Mouse (Mus musculus) c-Kit-negative CD71-positive TER-119-positive erythroid progenitor cells, embryonic 14.5 days (primary cell): ENCODE results near the gene Fryl.
A peak's percentile ranks its signal among the peaks of the same experiment; 100 is the strongest.

ENCODE experiments used
- DNase-seq: peaks from one replicate; pipeline ENCODE4 v3.0.0-alpha.2; 2013; ENCODE audit warnings: low read depth, low spot score

Gene Fryl

GRCm38 (mm10) chr5:73257096-73257495, 677 bp upstream of the Fryl start:
- DNase-seq = no peak

- DNase-seq = peak; percentile 47
These were observed 833 bp downstream of the Fryl start for GRCm38 (mm10) chr5:73255321-73256251.

GRCm38 (mm10) chr5:73254660-73255059, 1.8 kb downstream of the Fryl start:
- DNase-seq = no peak

GRCm38 (mm10) chr5:73252739-73253138, 3.7 kb downstream of the Fryl start:
- DNase-seq = no peak

GRCm38 (mm10) chr5:73249341-73249740, 7.1 kb downstream of the Fryl start:
- DNase-seq = no peak

- no peak for DNase-seq
These were observed 8.2 kb downstream of the Fryl start for GRCm38 (mm10) chr5:73248211-73248610.

GRCm38 (mm10) chr5:73246414-73246813, 10.0 kb downstream of the Fryl start:
- DNase-seq = no peak

- no peak for DNase-seq
These were observed 12.0 kb downstream of the Fryl start for GRCm38 (mm10) chr5:73244403-73244802.

GRCm38 (mm10) chr5:73241966-73242365, 14.5 kb downstream of the Fryl start:
- no peak for DNase-seq

GRCm38 (mm10) chr5:73241332-73241731, 15.1 kb downstream of the Fryl start:
- no peak for DNase-seq

GRCm38 (mm10) chr5:73240391-73240790, 16.0 kb downstream of the Fryl start:
- DNase-seq = no peak

- DNase-seq = no peak
These were observed 19.5 kb downstream of the Fryl start for GRCm38 (mm10) chr5:73236894-73237334.

GRCm38 (mm10) chr5:73235201-73235600, 21.2 kb downstream of the Fryl start:
- no peak for DNase-seq

- no peak for DNase-seq
These were observed 23.2 kb downstream of the Fryl start for GRCm38 (mm10) chr5:73233018-73233881.

GRCm38 (mm10) chr5:73232267-73232666, 24.2 kb downstream of the Fryl start:
- no peak for DNase-seq

- no peak for DNase-seq
These were observed 24.6 kb downstream of the Fryl start for GRCm38 (mm10) chr5:73231835-73232234.

- no peak for DNase-seq
These were observed 26.2 kb downstream of the Fryl start for GRCm38 (mm10) chr5:73230171-73230570.

- DNase-seq = no peak
These were observed 27.0 kb downstream of the Fryl start for GRCm38 (mm10) chr5:73229467-73229866.

- DNase-seq = no peak
These were observed 27.9 kb downstream of the Fryl start for GRCm38 (mm10) chr5:73228291-73229049.

- DNase-seq = no peak
These were observed 28.8 kb downstream of the Fryl start for GRCm38 (mm10) chr5:73227518-73228101.

GRCm38 (mm10) chr5:73223065-73223464, 33.4 kb downstream of the Fryl start:
- no peak for DNase-seq
